Comparison of ENCODE assay signal across 26 mouse cellular contexts in genomic region chr11:115232889-115233288, GRCm38 (mm10). TPM values are rescaled to one million over a fixed set of nuclear protein-coding genes. Genes with fewer than 3 reads are reported as not detected.
DNase-seq lines count a peak whose midpoint lies in the region; ATAC-seq and TF ChIP-seq lines count a peak whose summit lies in the region.
"Had no signal": no experiment of that assay in that cellular context is flagged by ENCODE, and none has a peak within 500 bp of the region (broad histone marks: within the 10 kb centered on the region; RNA-seq: fewer than 3 reads in every experiment).

No protein-coding gene starts in this region.

- H3K4me2 ChIP-seq in forebrain, embryonic 12.5 days, result no peak overlapping the region
- no peak overlapping the region for H3K4me2 ChIP-seq in forebrain, embryonic 16.5 days (ENCODE audit: low read length)
- H3K4me2 ChIP-seq: heart, embryonic 11.5 days; hindbrain, embryonic 14.5 days; intestine, embryonic 15.5 days; neural tube, embryonic 15.5 days had no signal

- no peak for TF ChIP-seq POLR2A in thymus, adult 2 months (IDR thresholded peaks at IDR 0.05; ENCODE audit: control insufficient read depth, extremely low read depth, insufficient read depth, low read length, poor library complexity)
- no peak for TF ChIP-seq POLR2A in olfactory bulb, adult 2 months (IDR thresholded peaks at IDR 0.05; ENCODE audit: insufficient read depth, low read depth, low read length)

- ATAC-seq in forebrain, embryonic 12.5 days (ENCODE audit: low FRiP score), result no peak
- ATAC-seq in forebrain, embryonic 16.5 days, result no peak
- ATAC-seq: intestine, embryonic 15.5 days; Patski had no signal

- H3K36me3 ChIP-seq in forebrain, embryonic 12.5 days (replicated peaks), result no peaks in the 10 kb centered on the region
- no peaks in the 10 kb centered on the region for H3K36me3 ChIP-seq in forebrain, embryonic 16.5 days (ENCODE audit: control insufficient read depth, insufficient read depth)
- H3K36me3 ChIP-seq in thymus, adult 2 months (ENCODE audit: control insufficient read depth, insufficient read depth, low read length), result no peaks in the 10 kb centered on the region
- H3K36me3 ChIP-seq: intestine, embryonic 15.5 days; neural tube, embryonic 15.5 days had no signal

- H3K9ac ChIP-seq in forebrain, embryonic 12.5 days, result no peak overlapping the region
- no peak overlapping the region for H3K9ac ChIP-seq in forebrain, embryonic 16.5 days (replicated peaks; ENCODE audit: low read depth, low read length)
- H3K9ac ChIP-seq: embryonic facial prominence, embryonic 13.5 days; hindbrain, embryonic 14.5 days; intestine, embryonic 15.5 days; liver, embryonic 14.5 days; neural tube, embryonic 15.5 days had no signal

- H3K27ac ChIP-seq in forebrain, embryonic 12.5 days, result 0 out of 2 replicates have a peak overlapping the region, but pooled peaks have one; percentile 13
- no peak overlapping the region for H3K27ac ChIP-seq in forebrain, embryonic 16.5 days (ENCODE audit: low read length)
- peak overlapping the region; percentile 91 for H3K27ac ChIP-seq in layer of hippocampus, adult 2 months
- peak overlapping the region; percentile 99 for H3K27ac ChIP-seq in thymus, adult 2 months (ENCODE audit: control insufficient read depth, insufficient read depth, low read length)
- H3K27ac ChIP-seq in olfactory bulb, adult 2 months (ENCODE audit: insufficient read depth, low read depth, low read length), result peak overlapping the region; percentile 55
- H3K27ac ChIP-seq: embryonic facial prominence, embryonic 13.5 days; intestine, embryonic 15.5 days; liver, embryonic 14.5 days; neural tube, embryonic 15.5 days; stomach, postnatal 0 days had no signal

- peaks cover 3% of the 10 kb centered on the region for H3K27me3 ChIP-seq in forebrain, embryonic 12.5 days
- H3K27me3 ChIP-seq in forebrain, embryonic 16.5 days (replicated peaks; ENCODE audit: control insufficient read depth, insufficient read depth, low read length), result no peaks in the 10 kb centered on the region
- H3K27me3 ChIP-seq in thymus, adult 2 months (ENCODE audit: control insufficient read depth, insufficient read depth, low read length), result no peaks in the 10 kb centered on the region
- H3K27me3 ChIP-seq: intestine, embryonic 15.5 days; Patski had no signal

- H3K4me3 ChIP-seq in forebrain, embryonic 12.5 days (replicated peaks), result no peak overlapping the region
- H3K4me3 ChIP-seq in forebrain, embryonic 16.5 days (replicated peaks; ENCODE audit: low read length), result no peak overlapping the region
- H3K4me3 ChIP-seq in layer of hippocampus, adult 2 months, result no peak overlapping the region
- no peak overlapping the region for H3K4me3 ChIP-seq in thymus, adult 2 months (ENCODE audit: control insufficient read depth, insufficient read depth, low read length)
- H3K4me3 ChIP-seq in olfactory bulb, adult 2 months (ENCODE audit: insufficient read depth, low read depth, low read length), result no peak overlapping the region
- H3K4me3 ChIP-seq: embryonic facial prominence, embryonic 13.5 days; erythroblast, embryonic 14.5 days; intestine, embryonic 15.5 days; neural tube, embryonic 15.5 days had no signal

- WGBS in forebrain, embryonic 12.5 days, result 77% methylated on average over 5 of the region's 5 CpGs
- WGBS in forebrain, embryonic 16.5 days, result 75% methylated on average over 5 of the region's 5 CpGs
- 90% methylated on average over 5 of the region's 5 CpGs for WGBS in thymus, adult 2 months
- WGBS in olfactory bulb, adult 2 months, result 76% methylated on average over 5 of the region's 5 CpGs

- H3K9me3 ChIP-seq in forebrain, embryonic 12.5 days, result no peaks in the 10 kb centered on the region
- no peaks in the 10 kb centered on the region for H3K9me3 ChIP-seq in forebrain, embryonic 16.5 days (ENCODE audit: control insufficient read depth, low read length)
- H3K9me3 ChIP-seq: embryonic facial prominence, embryonic 13.5 days; G1E; intestine, embryonic 15.5 days; neural tube, embryonic 15.5 days had no signal

- no peak for TF ChIP-seq CTCF in layer of hippocampus, adult 2 months (conservative IDR thresholded peaks at IDR 0.05)
- no peak for TF ChIP-seq CTCF in thymus, adult 2 months (IDR thresholded peaks at IDR 0.05; ENCODE audit: borderline replicate concordance, control insufficient read depth, extremely low read depth, insufficient read depth, low read length, poor library complexity)
- no peak for TF ChIP-seq CTCF in olfactory bulb, adult 2 months (IDR thresholded peaks at IDR 0.05; ENCODE audit: insufficient read depth, low read depth, low read length)

- peaks cover 68% of the 10 kb centered on the region for H3K4me1 ChIP-seq in forebrain, embryonic 12.5 days
- peaks cover 39% of the 10 kb centered on the region for H3K4me1 ChIP-seq in forebrain, embryonic 16.5 days (replicated peaks; ENCODE audit: control insufficient read depth, insufficient read depth, low read length)
- peaks cover 87% of the 10 kb centered on the region for H3K4me1 ChIP-seq in thymus, adult 2 months (replicated peaks; ENCODE audit: control insufficient read depth, insufficient read depth, low read length)
- H3K4me1 ChIP-seq in olfactory bulb, adult 2 months (ENCODE audit: control insufficient read depth, insufficient read depth, low read length), result peaks cover 57% of the 10 kb centered on the region

- no peak for DNase-seq in layer of hippocampus, adult 2 months (ENCODE audit: low spot score in 2 of 2)
- DNase-seq in layer of hippocampus, postnatal 10 days (ENCODE audit: low spot score in 2 of 2), result no peak
- no peak for DNase-seq in thymus, adult 2 months
- DNase-seq in thymus, postnatal 25 days, result no peak
- no peak for DNase-seq in retina, embryonic 14.5 days (ENCODE audit: low spot score)
- DNase-seq: adrenal gland, postnatal 36 days; cerebellum, adult 11 months; cerebellum, adult 9-11 months; kidney, adult 8-10 months had no signal

RNA-seq across cellular contexts. Expression of gene Grin2c, which starts 34.2 kb away (rescaled TPM):
- 0.08 TPM in 1 of 2 replicates, not detected in the other for polyA plus RNA-seq in forebrain, embryonic 12.5 days (2016; fragmentation: Nextera tagmentation; extraction: Ambion mirVana)
- 0.29 and 0.37 TPM in 2 replicates for polyA plus RNA-seq in forebrain, embryonic 16.5 days (2015; fragmentation: Nextera tagmentation; extraction: Ambion mirVana)
- 10 to 100 TPM; 47.4 to 47.5 TPM for total RNA-seq in layer of hippocampus, adult 2 months (2021)
- total RNA-seq in layer of hippocampus, postnatal 10 days (2021), result 10 to 100 TPM; 28.6 to 31.9 TPM
- 6.5 and 7.1 TPM in 2 replicates for polyA plus RNA-seq in thymus, adult 2 months (2012; rRNA removed)
- not detected in 2 replicates for polyA plus RNA-seq in olfactory bulb, adult 2 months (2012; ENCODE audit: insufficient read depth, insufficient read length, low replicate concordance, missing spikeins)
- total RNA-seq: common myeloid progenitor, adult 5-6 weeks; megakaryocyte-erythroid progenitor cell, adult 5-6 weeks had no signal
- polyA plus RNA-seq: embryonic facial prominence, embryonic 13.5 days; G1E; gonadal fat pad, adult 2 months; heart, postnatal 0 days; Patski; stomach, postnatal 0 days had no signal

RNA-seq across cellular contexts. Expression of gene Fdxr, which starts 44.0 kb away (rescaled TPM):
- 16.9 and 17.4 TPM in 2 replicates for polyA plus RNA-seq in forebrain, embryonic 12.5 days (2016; fragmentation: Nextera tagmentation; extraction: Ambion mirVana)
- 23.2 and 26.9 TPM in 2 replicates for polyA plus RNA-seq in forebrain, embryonic 16.5 days (2015; fragmentation: Nextera tagmentation; extraction: Ambion mirVana)
- total RNA-seq in layer of hippocampus, adult 2 months (2021), result 10 to 100 TPM; 22.4 to 22.5 TPM
- total RNA-seq in layer of hippocampus, postnatal 10 days (2021), result 10 to 100 TPM; 22.5 to 23.0 TPM
- polyA plus RNA-seq in thymus, adult 2 months (2012; rRNA removed), result 31.8 and 36.3 TPM in 2 replicates
- not detected in 2 replicates for polyA plus RNA-seq in olfactory bulb, adult 2 months (2012; ENCODE audit: insufficient read depth, insufficient read length, low replicate concordance, missing spikeins)

RNA-seq across cellular contexts. Expression of gene Nat9, which starts 45.2 kb away (rescaled TPM):
- polyA plus RNA-seq in forebrain, embryonic 12.5 days (2016; fragmentation: Nextera tagmentation; extraction: Ambion mirVana), result 16.0 and 16.6 TPM in 2 replicates
- 20.6 and 24.2 TPM in 2 replicates for polyA plus RNA-seq in forebrain, embryonic 16.5 days (2015; fragmentation: Nextera tagmentation; extraction: Ambion mirVana)
- 10 to 100 TPM; 20.5 to 20.6 TPM for total RNA-seq in layer of hippocampus, adult 2 months (2021)
- total RNA-seq in layer of hippocampus, postnatal 10 days (2021), result 10 to 100 TPM; 15.8 to 17.6 TPM
- polyA plus RNA-seq in thymus, adult 2 months (2012; rRNA removed), result 9.8 and 11.8 TPM in 2 replicates
- not detected in 2 replicates for polyA plus RNA-seq in olfactory bulb, adult 2 months (2012; ENCODE audit: insufficient read depth, insufficient read length, low replicate concordance, missing spikeins)

RNA-seq across cellular contexts. Expression of gene Tmem104, which starts 45.6 kb away (rescaled TPM):
- 7.9 and 8.4 TPM in 2 replicates for polyA plus RNA-seq in forebrain, embryonic 12.5 days (2016; fragmentation: Nextera tagmentation; extraction: Ambion mirVana)
- polyA plus RNA-seq in forebrain, embryonic 16.5 days (2015; fragmentation: Nextera tagmentation; extraction: Ambion mirVana), result 11.0 and 11.2 TPM in 2 replicates
- total RNA-seq in layer of hippocampus, adult 2 months (2021), result 10 to 100 TPM; 18.1 to 20.1 TPM
- 10 to 100 TPM; 15.1 to 20.2 TPM for total RNA-seq in layer of hippocampus, postnatal 10 days (2021)
- 24.1 and 26.8 TPM in 2 replicates for polyA plus RNA-seq in thymus, adult 2 months (2012; rRNA removed)
- not detected in 2 replicates for polyA plus RNA-seq in olfactory bulb, adult 2 months (2012; ENCODE audit: insufficient read depth, insufficient read length, low replicate concordance, missing spikeins)

Comparison
In these comparisons a context has a peak if more than half of its experiments do, and no peak if none do; other contexts are left out.
1. RNA of gene Fdxr, which starts 44.0 kb away (polyA plus RNA-seq): 31.8 to 36.3 TPM in thymus, adult 2 months, 23.2 to 26.9 TPM in forebrain, embryonic 16.5 days and 16.9 to 17.4 TPM in forebrain, embryonic 12.5 days; not detected in olfactory bulb, adult 2 months; every median in the first group is over 10 times any median in the second.
2. RNA of gene Nat9, which starts 45.2 kb away (polyA plus RNA-seq): 20.6 to 24.2 TPM in forebrain, embryonic 16.5 days, 16.0 to 16.6 TPM in forebrain, embryonic 12.5 days and 9.8 to 11.8 TPM in thymus, adult 2 months; not detected in olfactory bulb, adult 2 months; every median in the first group is over 10 times any median in the second.